Mouse (Mus musculus) embryonic facial prominence, embryonic 14.5 days (tissue): ENCODE measurements around the gene Gm10959. TPM values are rescaled to one million over a fixed set of nuclear protein-coding genes. Genes with fewer than 3 reads are reported as not detected.

Source experiments
- ATAC-seq: fragments of 200-750 bp; cut with Nextera tagmentation; 2 replicates; pipeline ENCODE4 v1.8.0; 2017; ENCODE audit warnings: low read depth, moderate number of reproducible peaks, moderate TSS enrichment
- DNase-seq: peaks from one replicate; pipeline ENCODE4 v3.0.0-alpha.2; 2015; ENCODE audit warnings: low spot score
- H3K27ac ChIP-seq: fragments of 300-500 bp; sonication (generic); replicated peaks from 2 replicates; pipeline ENCODE4 v1.5.1; 2014; ENCODE audit warnings: low read depth, mild to moderate bottlenecking, low read length, moderate library complexity
- H3K27me3 ChIP-seq: fragments of 300-500 bp; sonication (generic); replicated peaks from 2 replicates; pipeline ENCODE4 v1.6.1; 2014; ENCODE audit warnings: low read length; ENCODE audit not compliant: control insufficient read depth, insufficient read depth
- H3K36me3 ChIP-seq: fragments of 300-500 bp; sonication (generic); 2 replicates; pipeline ENCODE4 v1.6.1; 2014; ENCODE audit warnings: low read length, mixed read lengths; ENCODE audit not compliant: control insufficient read depth, insufficient read depth
- H3K4me1 ChIP-seq: fragments of 300-500 bp; sonication (generic); 2 replicates; pipeline ENCODE4 v1.6.1; 2014; ENCODE audit warnings: antibody characterized with exemption, low read length; ENCODE audit not compliant: control insufficient read depth, insufficient read depth
- H3K4me2 ChIP-seq: fragments of 300-500 bp; sonication (generic); 2 replicates; pipeline ENCODE4 v1.6.1; 2014; ENCODE audit warnings: low read depth, mild to moderate bottlenecking, low read length, moderate library complexity, mixed read lengths
- H3K4me3 ChIP-seq: fragments of 300-500 bp; sonication (generic); 2 replicates; pipeline ENCODE4 v1.5.1; 2014; ENCODE audit warnings: low read depth, mild to moderate bottlenecking, low read length
- H3K9ac ChIP-seq: fragments of 300-500 bp; sonication (generic); 2 replicates; pipeline ENCODE4 v1.6.1; 2014; ENCODE audit warnings: low read depth, mild to moderate bottlenecking, low read length, moderate library complexity, mixed read lengths
- H3K9me3 ChIP-seq: fragments of 300-500 bp; sonication (generic); 2 replicates; pipeline ENCODE4 v1.6.1; 2016; ENCODE audit warnings: low read length; ENCODE audit not compliant: control insufficient read depth
- WGBS: fragments of 180-500 bp; shearing (Covaris S2); extraction: QIAGEN DNeasy Blood & Tissue Kit; methylation state at CpG from one replicate; pipeline ENCODE4 v1.1.7; 2014; 5-methylcytosine and 5-hydroxymethylcytosine counted together
- polyA plus RNA-seq: library from polyadenylated mRNA; unstranded; fragments of >200 nt; fragmentation: Nextera tagmentation; extraction: Ambion mirVana; gene quantifications from 2 replicates; pipeline ENCODE4 v1.2.1, GENCODE M21; 2014

Gene Gm10959
- polyA plus RNA-seq, 1 experiment from 2014 or later: not detected

DNA sequence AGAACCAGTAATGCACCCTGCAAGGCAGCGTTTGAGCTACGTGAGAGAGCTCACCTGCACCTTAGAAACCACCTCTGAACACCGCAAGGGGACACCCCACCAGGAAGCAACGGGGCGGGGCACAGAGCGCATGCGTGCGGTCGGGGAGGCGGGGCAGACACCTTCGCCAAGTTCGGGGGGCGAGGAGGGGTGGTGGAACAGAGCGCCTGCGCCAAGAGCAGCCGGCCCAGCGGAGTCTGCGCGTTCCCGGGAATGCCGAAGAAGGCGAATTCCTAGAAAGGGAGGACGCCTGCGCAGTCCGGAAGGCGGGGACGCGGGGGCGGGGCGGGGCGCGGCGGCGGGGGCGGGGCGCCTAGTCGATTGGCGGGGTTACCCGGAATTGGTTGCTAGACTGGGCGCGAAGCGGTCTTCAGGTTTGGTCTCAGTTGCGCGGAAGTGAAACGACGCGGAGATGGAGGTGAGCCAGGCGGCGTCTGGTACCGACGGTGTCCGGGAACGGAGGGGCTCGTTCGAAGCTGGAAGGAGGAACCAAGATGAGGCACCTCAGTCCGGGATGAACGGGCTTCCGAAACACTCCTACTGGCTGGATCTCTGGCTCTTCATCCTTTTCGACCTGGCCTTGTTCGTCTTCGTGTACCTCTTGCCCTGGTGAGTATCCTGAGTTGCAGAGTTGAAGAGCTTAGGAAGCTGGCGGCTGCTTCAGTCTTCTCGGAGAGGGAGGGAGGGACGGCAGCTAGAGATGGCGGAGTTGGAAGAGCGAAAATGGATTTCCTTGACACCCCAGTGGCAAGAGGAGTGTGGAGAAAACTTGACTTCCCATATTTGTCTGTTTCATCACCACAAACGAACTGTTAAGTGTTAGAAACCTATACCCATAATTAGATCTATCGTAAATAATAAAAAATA lies 5.1 kb upstream of the Gm10959 start, which contains the start of gene 1810037I17Rik:
Gene 1810037I17Rik, plus strand, starts transcription at position 195 of the 906 bp plus-strand sequence.
- WGBS: 1% methylated on average over 41 of the region's 68 CpGs
- no peaks in the 10 kb centered on the region for H3K9me3 ChIP-seq
- peaks cover 14% of the 10 kb centered on the region for H3K36me3 ChIP-seq
- ATAC-seq (peak; percentile 99), DNase-seq (peak; percentile 98)
- peak within 1 kb of the TSS; percentile 65 for H3K4me3 ChIP-seq
- peak within 1 kb of the TSS; percentile 75 for H3K9ac ChIP-seq
- no peaks in the 10 kb centered on the region for H3K27me3 ChIP-seq
- H3K27ac ChIP-seq: peak within 1 kb of the TSS; percentile 89
- H3K4me2 ChIP-seq: peak within 1 kb of the TSS; percentile 66
- peaks cover 11% of the 10 kb centered on the region; the same call in 1 of the 2 replicates for H3K4me1 ChIP-seq

DNA sequence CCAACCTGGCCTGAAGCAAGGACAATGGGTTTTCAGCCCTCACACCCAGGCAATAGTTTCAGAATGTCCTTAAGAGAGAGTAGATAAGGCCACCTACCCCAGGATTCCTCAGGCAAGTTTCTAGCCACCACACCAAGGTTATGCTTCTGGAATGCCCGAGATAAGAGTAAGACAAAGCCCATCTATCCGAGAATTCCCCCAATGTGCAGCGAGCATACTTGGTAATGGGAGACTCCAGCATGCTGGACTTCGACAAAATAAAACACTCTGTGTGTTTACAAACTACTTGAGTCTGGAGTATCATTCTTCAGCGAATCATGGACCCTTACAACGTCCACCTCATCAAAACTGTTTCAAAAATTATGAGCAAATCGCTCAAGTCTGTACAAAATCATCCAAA lies 4.0 kb upstream of the Gm10959 start:
- no peak for ATAC-seq
- H3K9me3 ChIP-seq: no peaks in the 10 kb centered on the region
- H3K27me3 ChIP-seq: no peaks in the 10 kb centered on the region
- H3K4me3 ChIP-seq: peak overlapping the region; percentile 65; the same call in 1 of the 2 replicates
- peaks cover 11% of the 10 kb centered on the region; the same call in 1 of the 2 replicates for H3K4me1 ChIP-seq
- H3K36me3 ChIP-seq: peaks cover 14% of the 10 kb centered on the region
- H3K4me2 ChIP-seq: peak overlapping the region; percentile 62
- DNase-seq: no peak
- WGBS: 67% methylated on average over 7 of the region's 7 CpGs
- H3K27ac ChIP-seq: peak overlapping the region; percentile 89
- H3K9ac ChIP-seq: no peak overlapping the region

DNA sequence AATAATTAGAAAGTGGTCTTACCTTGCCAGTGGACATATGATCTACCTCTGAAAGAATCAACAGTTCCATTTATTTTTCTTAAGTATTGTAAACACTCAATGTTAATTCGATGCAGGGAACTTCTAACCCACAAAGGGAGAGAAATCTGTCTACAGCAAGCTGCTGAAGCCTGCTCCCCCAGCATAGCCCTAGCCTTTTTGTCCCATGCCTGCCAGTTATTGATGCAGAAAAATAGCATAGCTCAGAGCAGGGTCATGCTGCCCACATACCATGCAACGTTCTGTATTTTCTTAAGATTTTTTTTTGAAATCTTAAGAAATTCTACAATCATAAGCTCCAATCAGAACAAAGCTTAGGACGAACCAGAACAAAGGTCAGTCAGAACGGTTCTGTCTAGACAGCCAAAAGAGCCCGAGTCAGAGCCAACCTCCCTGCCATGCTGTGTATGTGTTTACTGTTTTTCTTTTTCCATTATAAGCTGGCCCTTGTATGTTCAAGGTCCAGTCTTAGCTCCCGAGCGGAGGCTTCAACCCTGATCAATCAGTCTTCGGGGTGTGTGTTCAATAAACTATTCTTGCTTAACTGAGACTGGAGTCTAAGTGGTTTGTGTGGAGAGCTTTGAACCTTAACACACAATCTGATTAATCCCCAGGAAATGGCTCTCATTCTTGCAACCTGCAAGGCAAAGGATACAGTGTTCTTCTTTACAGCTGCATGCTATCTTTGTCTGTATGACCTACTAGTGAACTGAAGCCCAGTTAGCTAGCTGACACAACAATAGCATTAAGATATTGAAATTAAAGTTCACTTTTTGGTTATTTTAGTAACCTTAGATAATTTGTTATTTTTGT lies 2.7 kb upstream of the Gm10959 start:
- Histone ChIP-seq H3K9ac (no peak overlapping the region), H3K36me3 (peaks cover 7% of the 10 kb centered on the region), H3K27me3 (no peaks in the 10 kb centered on the region), H3K4me2 (no peak overlapping the region), H3K27ac (no peak overlapping the region), H3K4me3 (no peak overlapping the region), H3K4me1 (peaks cover 11% of the 10 kb centered on the region; the same call in 1 of the 2 replicates), H3K9me3 (no peaks in the 10 kb centered on the region)
- DNase-seq (no peak), ATAC-seq (no peak)
- WGBS: 75% methylated on average over 8 of the region's 8 CpGs

DNA sequence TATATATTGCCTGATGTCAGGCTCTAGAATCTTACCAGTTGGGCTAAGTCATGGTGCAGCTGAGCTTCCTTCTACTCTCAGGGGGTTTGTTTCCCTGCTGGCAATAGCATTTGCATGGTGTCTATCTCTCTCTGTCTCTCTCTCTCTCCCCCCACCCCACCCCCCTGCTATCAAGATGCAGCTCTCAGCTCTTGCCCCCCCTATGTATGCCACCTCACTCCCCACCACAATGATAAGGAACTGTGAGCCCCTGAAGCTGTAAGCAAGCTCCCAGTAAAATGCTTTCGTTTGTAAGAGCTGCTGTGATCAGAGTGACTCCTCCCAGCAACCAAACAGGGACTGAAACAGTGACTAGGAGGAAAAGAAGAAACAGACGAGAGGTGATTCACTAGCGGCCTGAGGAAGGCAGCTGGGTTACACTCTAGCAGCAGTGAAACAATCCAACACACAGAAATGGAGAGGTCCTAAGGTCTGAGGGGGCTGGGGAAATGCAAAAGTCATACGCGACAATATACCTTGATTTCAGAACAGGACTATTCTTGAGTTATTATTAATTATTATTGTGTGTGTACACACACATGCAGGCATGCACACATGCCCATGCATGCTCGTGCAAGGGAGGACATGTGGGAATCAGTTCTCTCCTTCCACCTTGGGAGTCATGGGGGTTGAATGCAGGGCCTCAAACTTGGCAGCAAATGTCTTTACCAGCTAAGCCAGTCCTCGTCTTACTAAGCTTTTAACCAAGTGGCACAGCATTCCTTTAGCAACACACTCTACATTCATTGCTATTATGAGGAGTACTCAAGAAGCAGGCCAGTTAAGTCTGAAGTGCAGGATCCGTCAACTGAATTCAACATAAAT lies 1.6 kb upstream of the Gm10959 start:
- no peak overlapping the region for H3K4me2 ChIP-seq
- ATAC-seq (no peak), DNase-seq (peak; percentile 59)
- H3K27me3 ChIP-seq: no peaks in the 10 kb centered on the region
- H3K27ac ChIP-seq: peak overlapping the region; percentile 45
- H3K9ac ChIP-seq: no peak overlapping the region
- no peaks in the 10 kb centered on the region for H3K36me3 ChIP-seq
- WGBS: 51% methylated on average over 8 of the region's 8 CpGs
- no peak overlapping the region for H3K4me3 ChIP-seq
- H3K9me3 ChIP-seq: no peaks in the 10 kb centered on the region
- peaks cover 7% of the 10 kb centered on the region; the same call in 1 of the 2 replicates for H3K4me1 ChIP-seq

DNA sequence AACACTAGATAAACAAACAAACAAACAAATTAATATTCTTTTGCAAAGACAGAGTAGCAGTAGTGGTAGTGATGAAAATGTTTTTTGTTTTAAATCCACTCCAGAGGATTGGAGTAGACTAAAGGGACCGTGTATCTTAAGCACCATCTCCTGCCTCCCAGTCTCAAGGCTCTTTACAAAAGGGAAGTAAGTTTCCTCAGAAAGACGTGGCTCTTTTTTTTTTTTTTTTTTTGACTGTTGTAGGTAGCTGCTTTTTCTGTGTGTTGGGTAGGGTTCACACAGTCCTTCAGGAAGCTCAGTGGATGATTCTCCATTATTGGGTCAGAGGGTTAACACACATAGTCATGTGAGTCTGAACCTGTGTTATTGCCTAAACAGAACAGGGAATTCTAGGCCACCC lies 488 bp downstream of the Gm10959 start:
- peaks cover 6% of the 10 kb centered on the region; the same call in 1 of the 2 replicates for H3K4me1 ChIP-seq
- WGBS: 63% methylated on average over 2 of the region's 2 CpGs
- H3K27ac ChIP-seq: no peak overlapping the region
- H3K27me3 ChIP-seq: no peaks in the 10 kb centered on the region
- no peak for DNase-seq
- H3K36me3 ChIP-seq: no peaks in the 10 kb centered on the region
- ATAC-seq: no peak
- H3K9me3 ChIP-seq: no peaks in the 10 kb centered on the region
- H3K4me2 ChIP-seq: no peak overlapping the region
- H3K9ac ChIP-seq: no peak overlapping the region
- no peak overlapping the region for H3K4me3 ChIP-seq

DNA sequence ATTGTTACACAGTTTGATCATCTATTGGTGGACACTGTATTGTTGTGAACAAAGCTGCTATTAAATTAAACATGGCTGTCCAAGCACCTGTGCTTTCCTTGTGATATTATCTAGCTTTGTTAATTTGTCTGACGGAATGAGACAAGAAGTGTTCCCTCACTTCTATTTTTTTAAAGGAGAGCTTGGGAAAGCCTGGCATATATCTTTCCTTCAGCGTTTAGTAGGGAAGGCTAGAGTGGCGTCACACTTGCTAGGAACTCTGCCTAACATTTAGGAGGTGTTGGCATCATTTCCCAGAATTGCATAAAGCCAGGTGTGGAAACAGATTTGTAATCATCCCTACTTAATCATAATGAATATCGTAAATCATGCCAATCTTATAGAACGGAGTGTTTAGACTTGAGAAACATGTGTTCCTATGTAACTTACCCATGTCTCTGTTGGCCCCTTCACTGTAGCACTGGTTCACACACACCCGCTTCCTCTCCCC lies 2.9 kb downstream of the Gm10959 start:
- Histone ChIP-seq H3K4me2 (no peak overlapping the region), H3K9me3 (no peaks in the 10 kb centered on the region), H3K27me3 (no peaks in the 10 kb centered on the region), H3K4me3 (no peak overlapping the region), H3K36me3 (no peaks in the 10 kb centered on the region), H3K9ac (no peak overlapping the region), H3K27ac (no peak overlapping the region), H3K4me1 (no peaks in the 10 kb centered on the region)
- WGBS: 84% methylated on average over 6 of the region's 6 CpGs
- DNase-seq (no peak), ATAC-seq (no peak)

DNA sequence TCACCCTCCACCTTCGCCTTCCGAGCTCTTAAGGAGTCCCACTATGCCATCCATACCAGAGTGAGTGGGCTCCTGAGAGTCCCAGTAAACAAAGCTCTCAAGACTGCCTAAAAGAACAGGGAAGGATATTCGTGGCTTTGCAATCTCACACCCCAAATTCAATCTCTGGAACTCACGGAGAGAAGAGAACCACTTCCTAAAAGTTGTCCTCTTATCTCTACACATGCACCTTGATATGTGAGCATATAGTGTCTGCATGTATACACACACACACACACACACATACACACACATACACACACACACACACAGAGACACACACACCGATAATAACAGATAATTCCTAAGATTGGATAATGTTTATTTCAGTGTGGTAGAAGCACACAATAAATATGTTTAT lies 3.7 kb downstream of the Gm10959 start:
- Histone ChIP-seq H3K36me3 (no peaks in the 10 kb centered on the region), H3K27me3 (no peaks in the 10 kb centered on the region), H3K4me1 (no peaks in the 10 kb centered on the region), H3K4me2 (no peak overlapping the region), H3K4me3 (no peak overlapping the region), H3K9me3 (no peaks in the 10 kb centered on the region), H3K27ac (no peak overlapping the region), H3K9ac (no peak overlapping the region)
- DNase-seq: no peak
- no peak for ATAC-seq
- WGBS: 87% methylated on average over 5 of the region's 5 CpGs

DNA sequence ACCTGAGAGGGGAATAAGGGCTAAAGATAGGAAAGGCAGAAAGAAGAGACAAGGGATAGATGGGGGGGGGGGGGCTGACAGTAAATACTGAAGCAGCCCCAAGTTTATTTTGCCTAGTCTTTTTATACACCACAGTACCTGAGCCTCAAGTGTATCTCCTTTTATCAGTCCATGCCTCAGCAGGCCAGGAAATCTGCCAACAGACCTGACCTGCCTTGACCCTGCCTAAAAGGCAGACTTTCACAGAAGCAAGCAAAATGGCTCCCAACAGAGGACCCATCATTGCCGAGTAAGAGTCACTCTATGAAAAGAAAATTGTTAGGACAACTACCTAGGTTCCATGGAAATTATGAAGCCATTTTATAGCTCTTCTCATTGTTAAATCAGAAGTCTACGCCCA lies 11.3 kb downstream of the Gm10959 start:
- no peaks in the 10 kb centered on the region for H3K36me3 ChIP-seq
- no peaks in the 10 kb centered on the region for H3K27me3 ChIP-seq
- H3K4me1 ChIP-seq: no peaks in the 10 kb centered on the region
- no peaks in the 10 kb centered on the region for H3K9me3 ChIP-seq
- ATAC-seq (no peak), DNase-seq (no peak)
- H3K4me3 ChIP-seq: no peak overlapping the region
- no peak overlapping the region for H3K4me2 ChIP-seq
- WGBS: 86% methylated on average over 2 of the region's 2 CpGs
- no peak overlapping the region for H3K9ac ChIP-seq
- no peak overlapping the region for H3K27ac ChIP-seq
